Mouse (Mus musculus): ENCODE data around the gene Gpm6b.

GRCm38 (mm10) chrX:166272646-166273045 lies 33.9 kb downstream of the Gpm6b start:
- TF ChIP-seq GATA1 (IDR thresholded peaks at IDR 0.05; ENCODE audit: borderline replicate concordance, low read length) (no peak), FLI1 (IDR thresholded peaks at IDR 0.05; ENCODE audit: low read length) (no peak)
